Mouse (Mus musculus) stomach, postnatal 0 days (tissue): Measurements from ENCODE around the gene Agbl3. TPM values are rescaled to one million over a fixed set of nuclear protein-coding genes. Genes with fewer than 3 reads are reported as not detected.
A peak's percentile ranks its signal among the peaks of the same experiment; 100 is the strongest.

Experiments used
- ATAC-seq: fragments of 200-750 bp; cut with Nextera tagmentation; 2 replicates; pipeline ENCODE4 v1.8.0; 2017; ENCODE audit not compliant: low FRiP score, low TSS enrichment
- DNase-seq: peaks from one replicate; pipeline ENCODE4 v3.0.0-alpha.2; 2016; ENCODE audit warnings: low spot score
- H3K27ac ChIP-seq: fragments of 300-500 bp; sonication (generic); replicated peaks from 2 replicates; pipeline ENCODE4 v1.5.1; 2014; ENCODE audit warnings: mild to moderate bottlenecking, control low read depth
- H3K27me3 ChIP-seq: fragments of 300-500 bp; sonication (generic); 2 replicates; pipeline ENCODE4 v1.6.1; 2014; ENCODE audit warnings: low read length; ENCODE audit not compliant: control insufficient read depth, insufficient read depth
- H3K36me3 ChIP-seq: fragments of 300-500 bp; sonication (generic); 2 replicates; pipeline ENCODE4 v1.6.1; 2014; ENCODE audit warnings: low read length, mixed read lengths; ENCODE audit not compliant: control insufficient read depth, insufficient read depth
- H3K4me1 ChIP-seq: fragments of 300-500 bp; sonication (generic); replicated peaks from 2 replicates; pipeline ENCODE4 v1.6.1; 2014; ENCODE audit warnings: antibody characterized with exemption; ENCODE audit not compliant: control insufficient read depth, insufficient read depth
- H3K4me2 ChIP-seq: fragments of 300-500 bp; sonication (generic); replicated peaks from 2 replicates; pipeline ENCODE4 v1.6.1; 2014; ENCODE audit warnings: low read depth, mild to moderate bottlenecking, control low read depth, moderate library complexity
- H3K4me3 ChIP-seq: fragments of 300-500 bp; sonication (generic); 2 replicates; pipeline ENCODE4 v1.5.1; 2014; ENCODE audit warnings: low read depth, low read length, control low read depth
- H3K9ac ChIP-seq: fragments of 300-500 bp; sonication (generic); 2 replicates; pipeline ENCODE4 v1.6.1; 2014; ENCODE audit warnings: mild to moderate bottlenecking, low read length, control low read depth, mixed read lengths
- H3K9me3 ChIP-seq: fragments of 300-500 bp; sonication (generic); 2 replicates; pipeline ENCODE4 v1.6.1; 2016; ENCODE audit warnings: low read length; ENCODE audit not compliant: control insufficient read depth
- CTCF ChIP-seq: IDR thresholded peaks from 2 replicates; pipeline ENCODE4 v1.5.1; 2016; ENCODE audit warnings: antibody characterized with exemption, low read depth, mild to moderate bottlenecking, moderate library complexity
- EP300 ChIP-seq: optimal IDR thresholded peaks from 2 replicates; pipeline ENCODE3; 2016; ENCODE audit warnings: antibody characterized with exemption
- WGBS: fragments of 180-500 bp; shearing (Covaris S2); extraction: QIAGEN DNeasy Blood & Tissue Kit; methylation state at CpG from one replicate; pipeline ENCODE4 v1.1.7; 2014; 5-methylcytosine and 5-hydroxymethylcytosine counted together
- polyA plus RNA-seq: library from polyadenylated mRNA; unstranded; fragments of >200 nt; fragmentation: Nextera tagmentation; extraction: Ambion mirVana; gene quantifications from 2 replicates; pipeline ENCODE4 v1.2.1, GENCODE M21; 2015

Gene Agbl3
- polyA plus RNA-seq, 1 experiment from 2014 or later = 6.0 TPM

- Histone ChIP-seq H3K4me1 (no peaks in the 10 kb centered on the region), H3K4me3 (no peak overlapping the region), H3K9ac (no peak overlapping the region), H3K4me2 (no peak overlapping the region), H3K9me3 (no peaks in the 10 kb centered on the region), H3K36me3 (peaks cover 2% of the 10 kb centered on the region), H3K27me3 (no peaks in the 10 kb centered on the region), H3K27ac (no peak overlapping the region)
- TF ChIP-seq CTCF = no peak
- no peak for TF ChIP-seq EP300
- ATAC-seq (no peak), DNase-seq (no peak)
- 87% methylated on average over 2 of the region's 2 CpGs for WGBS
Measured at GRCm38 (mm10) chr6:34900990-34901389, 120.8 kb downstream of the Agbl3 start.

- no peak for TF ChIP-seq CTCF
- TF ChIP-seq EP300 = no peak
- Histone ChIP-seq H3K9ac (no peak overlapping the region), H3K4me2 (no peak overlapping the region), H3K4me3 (no peak overlapping the region), H3K27ac (no peak overlapping the region), H3K36me3 (peaks cover 3% of the 10 kb centered on the region), H3K9me3 (no peaks in the 10 kb centered on the region), H3K4me1 (no peaks in the 10 kb centered on the region), H3K27me3 (no peaks in the 10 kb centered on the region)
- peak; percentile 21; the same call in 1 of the 2 replicates for ATAC-seq
- no peak for DNase-seq
- WGBS = 48% methylated on average over 9 of the region's 9 CpGs
Measured at GRCm38 (mm10) chr6:34901911-34902444, 121.7 kb downstream of the Agbl3 start.

GRCm38 (mm10) chr6:34902578-34902977 is 122.3 kb downstream of the Agbl3 start:
- ATAC-seq (no peak), DNase-seq (peak; percentile 23)
- WGBS = 65% methylated on average over 7 of the region's 7 CpGs
- H3K27ac ChIP-seq = no peak overlapping the region; the same call in 1 of the 2 replicates
- peak overlapping the region; percentile 18; the same call in 1 of the 2 replicates for H3K9ac ChIP-seq
- H3K9me3 ChIP-seq = no peaks in the 10 kb centered on the region
- no peaks in the 10 kb centered on the region for H3K4me1 ChIP-seq
- H3K4me3 ChIP-seq = no peak overlapping the region
- peak overlapping the region; percentile 31; the same call in 1 of the 2 replicates for H3K4me2 ChIP-seq
- no peaks in the 10 kb centered on the region for H3K27me3 ChIP-seq
- TF ChIP-seq CTCF (no peak), EP300 (no peak)
- H3K36me3 ChIP-seq = peaks cover 7% of the 10 kb centered on the region

- Histone ChIP-seq H3K9me3 (no peaks in the 10 kb centered on the region), H3K36me3 (peaks cover 7% of the 10 kb centered on the region), H3K9ac (no peak overlapping the region), H3K27ac (no peak overlapping the region), H3K4me3 (no peak overlapping the region), H3K27me3 (no peaks in the 10 kb centered on the region), H3K4me2 (peak overlapping the region; percentile 14; the same call in 1 of the 2 replicates), H3K4me1 (no peaks in the 10 kb centered on the region)
- TF ChIP-seq CTCF (no peak), EP300 (no peak)
- WGBS = 58% methylated on average over 5 of the region's 5 CpGs
- DNase-seq (peak; percentile 41), ATAC-seq (0 out of 2 replicates have a peak, but pooled peaks have one; percentile 36)
Measured at GRCm38 (mm10) chr6:34903441-34903840, 123.2 kb downstream of the Agbl3 start.

GRCm38 (mm10) chr6:34903851-34904250 is 123.6 kb downstream of the Agbl3 start:
- no peak overlapping the region for H3K27ac ChIP-seq
- 73% methylated on average over 10 of the region's 10 CpGs for WGBS
- DNase-seq = no peak

GRCm38 (mm10) chr6:34904361-34904760 is 124.1 kb downstream of the Agbl3 start:
- H3K4me3 ChIP-seq = no peak overlapping the region
- H3K9me3 ChIP-seq = no peaks in the 10 kb centered on the region
- no peaks in the 10 kb centered on the region for H3K4me1 ChIP-seq
- no peak overlapping the region for H3K9ac ChIP-seq
- no peaks in the 10 kb centered on the region for H3K27me3 ChIP-seq
- no peak for TF ChIP-seq EP300
- TF ChIP-seq CTCF = no peak
- H3K27ac ChIP-seq = no peak overlapping the region
- WGBS = 77% methylated on average over 6 of the region's 6 CpGs
- H3K36me3 ChIP-seq = peaks cover 7% of the 10 kb centered on the region
- ATAC-seq (no peak), DNase-seq (no peak)
- no peak overlapping the region for H3K4me2 ChIP-seq

More at GRCm38 (mm10) chr6:34903851-34904250, 123.6 kb downstream of the Agbl3 start:
- Histone ChIP-seq H3K36me3 (peaks cover 7% of the 10 kb centered on the region), H3K9ac (no peak overlapping the region), H3K9me3 (no peaks in the 10 kb centered on the region), H3K4me1 (no peaks in the 10 kb centered on the region), H3K4me2 (no peak overlapping the region), H3K27me3 (no peaks in the 10 kb centered on the region), H3K4me3 (no peak overlapping the region)
- no peak for ATAC-seq
- TF ChIP-seq EP300 (no peak), CTCF (no peak)
